Mouse (Mus musculus) kidney, embryonic 15.5 days (tissue): ENCODE measurements around the gene Amh. TPM values are rescaled to one million over a fixed set of nuclear protein-coding genes. Genes with fewer than 3 reads are reported as not detected.

Experiments
- ATAC-seq: fragments of 200-750 bp; cut with Nextera tagmentation; replicated peaks from 2 replicates; pipeline ENCODE4 v1.8.0; 2017; ENCODE audit warnings: moderate TSS enrichment; ENCODE audit not compliant: low FRiP score
- H3K27ac ChIP-seq: fragments of 300-500 bp; sonication (generic); 2 replicates; pipeline ENCODE4 v1.5.1; 2015; ENCODE audit warnings: mild to moderate bottlenecking, inconsistent platforms
- H3K27me3 ChIP-seq: fragments of 300-500 bp; sonication (generic); 2 replicates; pipeline ENCODE4 v1.6.1; 2015; ENCODE audit warnings: inconsistent platforms
- H3K36me3 ChIP-seq: fragments of 300-500 bp; sonication (generic); 2 replicates; pipeline ENCODE4 v1.6.1; 2015; ENCODE audit warnings: inconsistent platforms
- H3K4me1 ChIP-seq: fragments of 300-500 bp; sonication (generic); 2 replicates; pipeline ENCODE4 v1.6.1; 2015; ENCODE audit warnings: inconsistent platforms
- H3K4me2 ChIP-seq: fragments of 300-500 bp; sonication (generic); 2 replicates; pipeline ENCODE4 v1.6.1; 2015; ENCODE audit warnings: moderate library complexity, mild to moderate bottlenecking, inconsistent platforms
- H3K4me3 ChIP-seq: fragments of 300-500 bp; sonication (generic); replicated peaks from 2 replicates; pipeline ENCODE4 v1.5.1; 2015; ENCODE audit warnings: mild to moderate bottlenecking, inconsistent platforms
- H3K9ac ChIP-seq: fragments of 300-500 bp; sonication (generic); 2 replicates; pipeline ENCODE4 v1.6.1; 2015; ENCODE audit warnings: mild to moderate bottlenecking, inconsistent platforms
- H3K9me3 ChIP-seq: fragments of 300-500 bp; sonication (generic); replicated peaks from 2 replicates; pipeline ENCODE4 v1.6.1; 2016; ENCODE audit warnings: inconsistent platforms
- WGBS: fragments of 180-500 bp; shearing (Covaris S2); methylation state at CpG from one replicate; pipeline ENCODE4 v1.1.7; 2015; ENCODE audit warnings: mixed read lengths; 5-methylcytosine and 5-hydroxymethylcytosine counted together
- polyA plus RNA-seq: library from polyadenylated mRNA; unstranded; fragments of >200 nt; fragmentation: Nextera tagmentation; extraction: Ambion mirVana; gene quantifications from 2 replicates; pipeline ENCODE4 v1.2.1, GENCODE M21; 2015

The Amh gene
- polyA plus RNA-seq, 1 experiment from 2014 or later = not detected

GRCm38 (mm10) chr10:80766161-80766815, 38.8 kb upstream of the Amh start:
- Histone ChIP-seq H3K4me2 (no peak overlapping the region), H3K4me1 (peaks cover 10% of the 10 kb centered on the region), H3K9ac (no peak overlapping the region), H3K9me3 (no peaks in the 10 kb centered on the region), H3K27ac (peak overlapping the region; percentile 41; the same call in 1 of the 2 replicates), H3K27me3 (no peaks in the 10 kb centered on the region), H3K36me3 (peaks cover 62% of the 10 kb centered on the region), H3K4me3 (no peak overlapping the region)
- no peak for ATAC-seq
- 84% methylated on average over 10 of the region's 10 CpGs for WGBS

GRCm38 (mm10) chr10:80768365-80768764, 36.7 kb upstream of the Amh start:
- H3K36me3 ChIP-seq = peaks cover 82% of the 10 kb centered on the region
- H3K9ac ChIP-seq = no peak overlapping the region
- H3K9me3 ChIP-seq = no peaks in the 10 kb centered on the region
- H3K27me3 ChIP-seq = no peaks in the 10 kb centered on the region
- no peak overlapping the region for H3K4me2 ChIP-seq
- H3K4me1 ChIP-seq = peaks cover 5% of the 10 kb centered on the region; the same call in 1 of the 2 replicates
- no peak overlapping the region for H3K27ac ChIP-seq
- no peak overlapping the region for H3K4me3 ChIP-seq
- ATAC-seq = no peak
- WGBS = 90% methylated on average over 6 of the region's 6 CpGs

DNA sequence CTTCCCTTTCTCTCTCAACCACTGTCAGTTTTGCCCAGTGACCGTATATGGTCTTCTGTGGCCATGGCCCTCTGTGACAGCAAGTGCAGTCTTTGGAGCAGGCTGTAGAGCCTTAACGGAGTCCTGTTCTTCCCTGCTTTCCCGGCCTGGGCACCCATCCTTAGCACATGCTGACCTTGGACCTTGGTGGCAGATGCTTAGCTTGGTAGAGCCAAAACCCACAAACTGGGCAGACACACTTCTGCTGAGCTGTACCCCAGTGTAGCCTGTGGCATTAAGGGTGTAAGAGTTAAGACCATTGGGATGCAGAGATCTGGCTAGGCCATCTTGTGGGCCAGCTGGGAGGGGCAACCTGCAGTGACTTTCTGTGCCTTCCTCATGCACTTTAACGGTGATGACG, 31.2 kb upstream of the Amh start:
- no peaks in the 10 kb centered on the region for H3K9me3 ChIP-seq
- peaks cover 100% of the 10 kb centered on the region for H3K36me3 ChIP-seq
- H3K27me3 ChIP-seq = no peaks in the 10 kb centered on the region
- no peak for ATAC-seq
- no peak overlapping the region for H3K4me2 ChIP-seq
- no peak overlapping the region for H3K4me3 ChIP-seq
- no peaks in the 10 kb centered on the region for H3K4me1 ChIP-seq
- no peak overlapping the region for H3K9ac ChIP-seq
- H3K27ac ChIP-seq = no peak overlapping the region
- 81% methylated on average over 5 of the region's 5 CpGs for WGBS

DNA sequence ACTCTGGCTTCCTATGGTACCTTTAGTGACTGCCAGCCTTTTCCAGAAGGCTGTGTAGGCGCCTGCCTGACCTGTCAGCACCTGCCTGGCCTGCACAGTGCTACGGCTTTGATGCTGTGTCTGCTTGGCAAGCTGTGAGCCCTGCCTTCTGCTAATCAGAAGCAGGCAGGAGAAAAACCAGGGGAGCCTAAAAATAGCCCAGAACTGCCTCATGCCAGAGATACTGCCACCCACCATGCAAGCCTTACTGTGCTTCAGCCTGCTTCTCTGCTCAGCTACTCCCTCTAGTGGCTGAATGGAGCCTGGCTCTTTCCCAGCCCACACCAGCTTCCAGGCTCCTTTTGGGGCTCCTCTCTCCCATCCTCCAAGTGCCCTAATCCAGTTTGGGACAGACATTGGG, 30.5 kb upstream of the Amh start:
- Histone ChIP-seq H3K9me3 (no peaks in the 10 kb centered on the region), H3K4me2 (no peak overlapping the region), H3K4me3 (no peak overlapping the region), H3K27ac (peak overlapping the region; percentile 39; the same call in 1 of the 2 replicates), H3K9ac (no peak overlapping the region), H3K36me3 (peaks cover 100% of the 10 kb centered on the region), H3K27me3 (no peaks in the 10 kb centered on the region), H3K4me1 (no peaks in the 10 kb centered on the region)
- 79% methylated on average over 2 of the region's 2 CpGs for WGBS
- ATAC-seq = no peak

- Histone ChIP-seq H3K4me2 (no peak overlapping the region), H3K9ac (no peak overlapping the region), H3K27me3 (no peaks in the 10 kb centered on the region), H3K4me1 (no peaks in the 10 kb centered on the region), H3K9me3 (no peaks in the 10 kb centered on the region), H3K36me3 (peaks cover 100% of the 10 kb centered on the region), H3K4me3 (no peak overlapping the region), H3K27ac (no peak overlapping the region)
- 90% methylated on average over 4 of the region's 4 CpGs for WGBS
- ATAC-seq = no peak
These were observed 30.1 kb upstream of the Amh start for GRCm38 (mm10) chr10:80774981-80775380.

- H3K9me3 ChIP-seq = no peaks in the 10 kb centered on the region
- ATAC-seq = no peak
- no peaks in the 10 kb centered on the region for H3K4me1 ChIP-seq
- no peaks in the 10 kb centered on the region for H3K27me3 ChIP-seq
- H3K4me2 ChIP-seq = no peak overlapping the region
- 89% methylated on average over 4 of the region's 4 CpGs for WGBS
- H3K36me3 ChIP-seq = peaks cover 100% of the 10 kb centered on the region
- H3K4me3 ChIP-seq = no peak overlapping the region
- no peak overlapping the region for H3K27ac ChIP-seq
- no peak overlapping the region for H3K9ac ChIP-seq
These were observed 29.3 kb upstream of the Amh start for GRCm38 (mm10) chr10:80775731-80776130.

GRCm38 (mm10) chr10:80776358-80776869, 28.6 kb upstream of the Amh start:
- H3K9me3 ChIP-seq = no peaks in the 10 kb centered on the region
- H3K27me3 ChIP-seq = no peaks in the 10 kb centered on the region
- 85% methylated on average over 6 of the region's 6 CpGs for WGBS
- no peak overlapping the region for H3K27ac ChIP-seq
- H3K4me2 ChIP-seq = no peak overlapping the region
- peaks cover 100% of the 10 kb centered on the region for H3K36me3 ChIP-seq
- no peak for ATAC-seq
- no peak overlapping the region for H3K9ac ChIP-seq
- no peak overlapping the region for H3K4me3 ChIP-seq
- no peaks in the 10 kb centered on the region for H3K4me1 ChIP-seq

GRCm38 (mm10) chr10:80777123-80777522, 27.9 kb upstream of the Amh start:
- Histone ChIP-seq H3K9me3 (no peaks in the 10 kb centered on the region), H3K4me1 (no peaks in the 10 kb centered on the region), H3K27me3 (no peaks in the 10 kb centered on the region), H3K36me3 (peaks cover 100% of the 10 kb centered on the region), H3K4me3 (no peak overlapping the region), H3K27ac (no peak overlapping the region), H3K9ac (no peak overlapping the region), H3K4me2 (no peak overlapping the region)
- no peak for ATAC-seq
- WGBS = 91% methylated on average over 5 of the region's 5 CpGs

- Histone ChIP-seq H3K4me1 (no peaks in the 10 kb centered on the region), H3K9ac (no peak overlapping the region), H3K36me3 (peaks cover 100% of the 10 kb centered on the region), H3K9me3 (no peaks in the 10 kb centered on the region), H3K27me3 (no peaks in the 10 kb centered on the region), H3K4me3 (no peak overlapping the region), H3K4me2 (no peak overlapping the region), H3K27ac (no peak overlapping the region)
- no peak for ATAC-seq
These were observed 25.5 kb upstream of the Amh start for GRCm38 (mm10) chr10:80779565-80779964.

DNA sequence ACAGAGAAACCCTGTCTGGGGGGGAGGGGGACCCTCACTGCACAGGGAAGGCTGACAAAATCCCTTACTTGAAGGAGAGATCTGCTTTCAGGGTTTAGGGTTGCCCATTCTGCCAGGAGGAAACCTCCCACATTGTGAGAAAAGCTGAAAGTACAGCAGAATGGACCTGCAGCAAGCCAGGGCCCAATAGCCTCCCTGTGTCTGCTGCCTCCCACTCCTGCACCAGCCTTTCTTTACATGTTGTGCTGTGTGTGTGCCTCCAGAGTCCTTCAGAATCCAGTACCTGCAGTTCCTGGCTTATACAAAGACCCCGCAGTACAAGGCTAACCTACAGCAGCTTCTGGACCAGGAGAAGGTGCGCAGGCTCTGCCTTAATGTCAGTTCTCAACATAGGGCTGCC, 20.7 kb upstream of the Amh start:
- H3K4me3 ChIP-seq = no peak overlapping the region
- no peak for ATAC-seq
- no peak overlapping the region for H3K9ac ChIP-seq
- no peaks in the 10 kb centered on the region for H3K9me3 ChIP-seq
- H3K4me2 ChIP-seq = no peak overlapping the region
- no peaks in the 10 kb centered on the region for H3K4me1 ChIP-seq
- H3K27ac ChIP-seq = no peak overlapping the region
- no peaks in the 10 kb centered on the region for H3K27me3 ChIP-seq
- H3K36me3 ChIP-seq = peaks cover 100% of the 10 kb centered on the region
- WGBS = 100% methylated on average over 2 of the region's 2 CpGs

- 86% methylated on average over 12 of the region's 12 CpGs for WGBS
- no peaks in the 10 kb centered on the region for H3K4me1 ChIP-seq
- no peak overlapping the region for H3K27ac ChIP-seq
- peaks cover 99% of the 10 kb centered on the region for H3K36me3 ChIP-seq
- no peaks in the 10 kb centered on the region for H3K9me3 ChIP-seq
- H3K4me2 ChIP-seq = no peak overlapping the region
- no peaks in the 10 kb centered on the region for H3K27me3 ChIP-seq
- no peak for ATAC-seq
- H3K4me3 ChIP-seq = no peak overlapping the region
- no peak overlapping the region for H3K9ac ChIP-seq
These were observed 20.2 kb upstream of the Amh start for GRCm38 (mm10) chr10:80784871-80785270.

DNA sequence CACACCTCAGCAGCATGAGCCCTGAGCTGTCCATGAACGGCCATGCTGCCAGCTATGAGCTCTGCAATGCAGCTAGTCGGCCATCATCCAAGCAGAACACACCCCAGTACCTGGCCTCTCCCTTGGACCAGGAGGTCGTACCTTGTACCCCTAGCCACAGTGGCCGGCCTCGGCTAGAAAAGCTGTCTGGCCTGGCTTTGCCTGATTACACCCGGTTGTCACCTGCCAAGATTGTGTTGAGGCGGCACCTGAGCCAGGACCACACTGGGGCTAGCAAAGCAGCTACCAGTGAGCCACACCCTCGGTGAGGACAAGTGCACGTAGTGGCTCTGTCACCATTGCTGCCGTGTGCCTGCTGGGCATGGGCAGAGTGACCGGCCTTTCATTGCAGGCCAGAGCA, 19.1 kb upstream of the Amh start:
- Histone ChIP-seq H3K36me3 (peaks cover 99% of the 10 kb centered on the region), H3K27ac (no peak overlapping the region), H3K4me3 (no peak overlapping the region), H3K9me3 (no peaks in the 10 kb centered on the region), H3K4me2 (no peak overlapping the region), H3K4me1 (0 out of 2 replicates have a peak, but pooled peaks cover 2% of the 10 kb centered on the region), H3K9ac (no peak overlapping the region), H3K27me3 (no peaks in the 10 kb centered on the region)
- no peak for ATAC-seq
- 90% methylated on average over 11 of the region's 11 CpGs for WGBS

GRCm38 (mm10) chr10:80787517-80787916, 17.5 kb upstream of the Amh start:
- Histone ChIP-seq H3K9ac (no peak overlapping the region), H3K27me3 (no peaks in the 10 kb centered on the region), H3K9me3 (no peaks in the 10 kb centered on the region), H3K27ac (no peak overlapping the region), H3K4me2 (no peak overlapping the region), H3K4me1 (peaks cover 13% of the 10 kb centered on the region), H3K36me3 (peaks cover 99% of the 10 kb centered on the region), H3K4me3 (no peak overlapping the region)
- ATAC-seq = no peak
- WGBS = 80% methylated on average over 2 of the region's 2 CpGs
